Mouse (Mus musculus): ENCODE results near the gene Comt.

Gene Comt

DNA sequence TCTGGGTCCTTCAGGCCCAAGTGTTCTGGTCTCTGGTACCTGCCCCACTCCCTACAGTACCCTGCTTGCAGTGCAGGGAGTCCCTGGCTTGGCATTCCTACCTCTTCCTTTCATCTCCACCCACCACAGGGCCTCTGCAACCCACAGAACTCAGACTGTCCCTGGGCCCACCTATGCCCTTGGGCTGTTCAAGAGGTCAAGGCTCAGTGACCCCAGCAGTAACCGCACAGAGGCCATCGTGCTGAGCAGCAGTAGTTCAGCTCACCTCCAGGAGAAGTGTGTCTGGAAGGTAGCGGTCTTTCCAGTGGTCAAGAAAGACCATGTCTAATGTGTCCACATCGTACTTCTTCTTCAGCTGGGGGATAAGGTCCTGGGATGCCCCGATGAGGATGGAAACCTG, 16.2 kb downstream of the Comt start:
- DNase-seq = no peak

DNA sequence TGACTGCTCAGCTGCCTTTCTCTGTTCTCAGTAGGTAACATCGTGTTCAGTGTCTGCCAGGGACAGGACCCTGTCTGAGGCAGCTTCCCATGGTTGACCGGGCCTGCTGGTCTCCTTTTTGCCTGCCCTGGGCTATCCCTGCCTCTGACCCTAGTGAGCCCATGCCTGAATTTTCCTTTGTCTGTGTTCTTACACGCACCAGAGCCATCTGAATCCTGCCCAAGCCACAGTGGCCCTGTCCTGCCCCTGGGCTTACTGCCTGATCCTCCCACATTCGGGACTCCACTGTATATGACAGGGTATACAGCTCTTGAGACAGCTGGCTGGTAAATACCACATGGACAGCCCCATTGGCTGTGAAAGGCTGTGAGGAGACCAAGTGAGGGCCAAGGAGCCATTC, 16.9 kb downstream of the Comt start:
- no peak for DNase-seq

DNA sequence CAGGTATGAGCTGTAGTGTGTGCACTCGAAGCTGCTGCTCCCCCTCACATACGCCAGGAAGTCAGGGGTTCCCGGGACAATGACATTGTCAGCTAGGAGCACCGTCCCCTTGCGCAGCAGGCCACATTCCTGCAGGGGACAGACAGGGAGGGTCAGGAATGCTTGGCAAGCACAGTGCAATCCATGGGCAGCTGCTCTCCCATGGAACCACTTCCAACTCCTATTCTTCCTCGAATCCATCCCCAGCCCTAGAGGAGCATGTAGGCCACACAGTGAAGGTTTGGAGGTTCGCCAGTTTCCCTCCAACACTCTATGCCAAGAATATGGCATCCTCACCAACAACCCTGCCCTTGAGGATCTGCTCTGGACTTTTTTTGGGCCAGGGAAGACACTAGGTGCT, 18.7 kb downstream of the Comt start:
- no peak for DNase-seq

DNA sequence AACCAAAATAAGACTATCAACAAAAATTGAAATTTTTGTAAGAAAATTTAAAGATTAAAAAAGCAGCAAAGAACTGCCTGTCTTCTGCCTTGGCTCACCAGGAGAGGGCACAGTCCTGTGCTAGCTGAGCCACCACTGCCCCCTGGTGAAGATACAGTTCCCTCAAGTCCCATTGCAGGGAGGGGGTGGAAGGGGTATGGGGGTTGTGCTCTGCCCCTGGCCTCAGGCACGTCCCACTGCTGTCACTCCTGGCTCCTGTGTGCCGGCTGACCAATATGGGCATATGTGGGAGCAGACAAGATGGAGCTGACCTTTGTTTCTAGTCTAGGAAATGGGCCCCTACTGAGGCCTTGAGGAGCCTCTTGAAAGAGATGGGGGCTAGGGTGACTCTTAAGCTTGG, 20.4 kb downstream of the Comt start:
- peak; percentile 50 to 52 for DNase-seq

DNA sequence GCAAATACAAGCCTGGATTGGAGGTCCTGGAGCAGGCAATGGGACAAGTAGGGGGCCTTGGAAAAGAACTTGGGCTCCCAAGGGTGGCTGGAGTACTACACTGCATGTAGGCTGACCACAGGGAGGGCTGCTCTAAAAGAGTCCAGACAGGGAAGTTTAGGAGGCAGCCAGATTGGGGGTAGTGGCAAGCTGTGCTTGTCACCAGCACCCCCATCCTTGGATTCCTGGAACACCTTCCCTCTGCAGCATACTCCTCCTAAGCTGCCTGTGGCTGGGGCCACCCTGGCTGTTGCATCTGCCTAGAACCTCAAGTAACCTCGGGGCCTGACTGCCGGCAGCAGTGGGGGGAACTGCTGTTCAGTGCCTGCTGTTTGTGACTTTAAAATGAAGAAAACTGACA, 20.8 kb downstream of the Comt start:
- DNase-seq = no peak

DNA sequence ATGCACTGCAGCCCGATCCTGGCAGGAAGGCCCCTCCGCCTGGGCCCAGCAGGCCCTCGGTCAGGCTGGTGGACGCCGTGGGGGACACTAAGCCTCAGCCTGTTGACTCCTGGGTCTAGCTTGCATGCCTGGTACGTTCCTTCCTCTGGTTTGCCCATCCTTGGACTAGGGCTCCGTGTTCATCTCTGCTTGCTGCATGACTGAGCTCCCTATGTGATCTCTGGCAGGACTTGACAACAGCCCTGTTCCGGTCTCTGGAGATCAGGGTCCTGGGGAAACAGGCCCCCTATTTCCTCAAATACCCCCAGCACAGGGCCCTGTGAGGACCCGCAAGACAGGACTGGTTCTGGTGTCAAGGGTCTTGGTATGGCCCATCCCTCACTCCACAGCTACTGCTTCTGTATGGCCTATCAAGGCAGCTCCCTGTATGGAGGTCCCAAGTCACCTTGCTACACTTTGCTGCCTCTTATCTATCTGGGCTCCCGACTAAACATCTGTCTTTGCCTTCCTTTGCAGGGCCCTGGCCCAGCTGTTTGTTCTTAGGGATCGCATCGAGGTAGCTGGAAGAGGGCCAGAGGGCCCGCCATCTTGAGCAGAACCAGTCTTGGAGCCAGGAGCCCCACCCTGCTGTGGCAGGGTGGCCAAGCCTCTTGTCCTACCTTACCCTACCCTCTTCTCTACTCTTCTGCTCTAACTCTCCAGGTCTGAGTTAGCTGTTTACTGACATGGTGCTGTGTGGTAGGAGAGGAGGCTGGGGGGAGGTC, 21.4 kb downstream of the Comt start:
- DNase-seq = no peak

DNA sequence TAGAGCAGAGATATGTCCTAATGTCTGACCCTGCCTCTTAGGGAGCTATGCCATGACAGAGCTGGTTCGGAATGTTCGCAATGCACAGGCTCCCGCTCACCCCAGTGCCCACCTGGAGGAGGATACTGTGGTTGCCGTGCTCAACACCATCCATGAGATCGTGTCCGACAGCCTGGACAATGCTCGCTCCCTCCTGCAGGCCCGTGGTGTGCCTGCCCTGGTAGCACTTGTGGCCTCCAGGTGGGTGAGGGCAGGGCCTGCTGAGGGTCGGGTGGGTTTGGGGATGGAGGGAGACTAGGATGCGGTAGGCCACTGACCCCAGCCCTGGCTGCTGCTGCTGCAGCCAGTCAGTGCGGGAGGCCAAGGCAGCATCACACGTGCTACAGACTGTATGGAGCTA, 23.4 kb downstream of the Comt start:
- no peak for DNase-seq

DNA sequence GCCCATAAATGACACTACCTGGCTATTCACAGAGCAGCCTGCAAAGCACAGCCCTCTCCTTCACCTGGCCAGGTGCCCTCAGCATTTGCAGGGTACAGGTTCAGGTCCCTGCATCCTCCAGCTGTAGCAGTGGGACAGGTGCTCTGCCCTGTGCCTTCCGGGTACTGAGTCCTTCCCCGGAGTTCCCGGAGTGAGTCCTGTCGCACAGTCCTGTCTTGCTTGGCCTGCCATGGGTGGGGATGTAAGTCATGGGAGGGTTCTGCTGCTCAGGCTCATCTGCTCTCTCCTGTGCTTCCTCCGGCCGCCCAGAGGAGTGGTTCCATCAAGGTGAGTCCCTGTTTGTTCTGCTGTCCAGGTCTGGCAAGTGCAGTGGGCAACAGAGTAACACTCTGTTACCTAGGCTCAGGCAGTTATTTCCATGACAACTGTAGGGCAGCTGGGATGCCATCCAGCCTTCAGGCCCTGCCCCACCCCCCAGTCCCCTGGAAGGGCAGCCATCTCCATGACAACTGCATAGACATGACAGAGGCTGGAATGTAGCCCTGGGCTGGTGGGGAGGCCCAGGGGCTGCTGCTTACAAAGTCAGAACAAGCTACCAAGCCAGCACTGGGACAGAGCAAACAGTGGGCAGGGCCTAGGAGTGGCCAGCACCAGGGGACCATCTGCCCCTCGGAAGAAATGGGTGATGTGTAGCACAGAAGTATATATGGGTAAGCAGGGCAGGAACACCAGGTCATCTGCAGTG, 26.0 kb downstream of the Comt start:
- no peak for DNase-seq

DNA sequence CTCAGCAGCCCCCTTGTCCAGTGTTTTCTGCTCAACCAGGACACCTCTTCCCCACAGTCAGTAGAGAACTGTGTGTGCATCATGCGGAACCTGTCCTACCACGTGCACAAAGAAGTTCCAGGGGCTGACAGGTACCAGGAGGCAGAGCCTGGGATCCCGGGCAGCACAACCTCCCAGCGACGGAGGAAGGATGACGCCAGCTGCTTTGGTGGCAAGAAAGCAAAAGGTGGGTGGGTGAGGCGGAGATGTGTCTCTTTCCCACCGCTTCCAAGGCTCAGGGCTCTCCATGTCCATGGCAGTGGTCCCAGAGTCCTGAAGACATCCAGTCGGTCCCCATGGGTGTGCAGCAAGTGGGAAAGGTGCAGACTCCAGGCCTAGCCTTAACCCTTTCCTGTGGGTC, 26.6 kb downstream of the Comt start:
- DNase-seq = no peak

DNA sequence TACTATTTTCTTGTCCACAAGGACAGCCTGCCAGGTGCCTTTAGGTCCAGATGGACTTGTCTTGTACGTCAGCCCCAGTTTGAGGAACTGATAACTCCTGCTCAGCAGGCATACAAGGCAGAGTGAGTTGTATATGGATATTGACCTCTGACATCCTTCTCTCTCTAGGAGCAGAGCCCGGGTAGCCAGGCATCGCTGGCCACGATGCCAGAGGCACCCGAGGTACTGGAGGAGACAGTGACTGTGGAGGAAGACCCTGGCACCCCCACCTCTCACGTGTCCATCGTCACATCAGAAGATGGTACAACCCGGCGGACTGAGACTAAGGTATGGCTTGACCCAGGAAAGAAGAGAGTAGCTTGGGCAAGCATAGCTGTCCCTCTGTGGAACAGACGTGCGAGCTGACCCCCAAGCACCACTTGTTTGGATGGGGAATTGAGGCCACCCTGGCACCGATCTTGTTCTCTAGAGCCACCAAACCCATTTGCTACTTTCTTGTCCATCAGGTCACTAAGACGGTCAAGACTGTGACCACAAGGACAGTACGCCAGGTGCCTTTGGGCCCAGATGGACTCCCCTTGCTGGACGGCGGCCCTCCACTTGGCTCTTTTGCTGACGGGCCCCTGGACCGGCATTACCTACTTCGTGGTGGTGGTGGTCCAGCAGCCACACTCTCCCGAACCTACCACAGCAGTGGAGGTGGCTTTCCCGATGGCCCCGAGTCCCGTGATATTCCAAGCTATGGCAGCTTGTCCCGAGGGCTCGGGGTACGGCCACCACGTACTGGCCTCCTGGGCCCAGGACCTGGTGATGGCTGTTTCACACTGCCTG, 29.6 kb downstream of the Comt start:
- DNase-seq = no peak

DNA sequence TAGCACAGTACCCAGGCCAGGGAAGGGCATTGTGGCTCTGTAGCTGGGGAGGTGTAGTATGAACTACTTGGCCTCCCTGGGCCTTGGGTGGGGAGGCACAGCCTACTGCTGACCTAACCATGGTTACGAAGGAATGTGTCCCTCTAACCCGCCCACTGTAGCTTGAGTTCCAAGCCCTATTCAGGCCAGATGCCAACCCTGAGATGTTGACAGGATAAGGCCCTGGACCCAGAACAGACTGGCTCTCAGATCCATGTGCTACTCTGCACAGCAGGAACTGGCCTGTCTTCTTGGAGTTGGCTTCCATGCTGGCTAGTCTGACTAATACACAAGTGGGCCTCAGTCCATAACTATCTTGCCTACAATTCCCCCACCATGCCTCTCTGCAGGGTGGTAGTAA, 30.5 kb downstream of the Comt start:
- no peak for DNase-seq

DNA sequence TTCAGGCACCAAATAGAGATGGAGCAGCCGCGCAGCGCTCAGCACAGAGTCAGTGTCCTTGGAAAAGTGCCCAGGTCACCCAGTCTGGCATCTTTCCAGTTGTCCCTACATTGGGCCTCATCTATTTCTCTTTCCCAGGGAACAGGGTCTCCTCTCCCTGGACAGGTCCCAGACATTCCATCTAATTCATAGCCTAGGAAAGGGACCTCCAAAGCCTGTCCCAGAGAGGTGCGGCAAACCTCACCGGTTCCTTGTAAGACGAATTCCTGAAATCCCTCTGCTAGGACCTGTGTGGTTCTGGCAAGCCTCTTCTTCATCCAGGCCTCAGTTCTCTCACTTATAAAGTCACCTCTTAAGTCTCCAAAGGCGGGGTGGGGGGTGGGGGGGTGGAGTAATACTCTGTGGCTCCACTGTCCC, 31.0 kb downstream of the Comt start:
- DNase-seq = no peak

DNA sequence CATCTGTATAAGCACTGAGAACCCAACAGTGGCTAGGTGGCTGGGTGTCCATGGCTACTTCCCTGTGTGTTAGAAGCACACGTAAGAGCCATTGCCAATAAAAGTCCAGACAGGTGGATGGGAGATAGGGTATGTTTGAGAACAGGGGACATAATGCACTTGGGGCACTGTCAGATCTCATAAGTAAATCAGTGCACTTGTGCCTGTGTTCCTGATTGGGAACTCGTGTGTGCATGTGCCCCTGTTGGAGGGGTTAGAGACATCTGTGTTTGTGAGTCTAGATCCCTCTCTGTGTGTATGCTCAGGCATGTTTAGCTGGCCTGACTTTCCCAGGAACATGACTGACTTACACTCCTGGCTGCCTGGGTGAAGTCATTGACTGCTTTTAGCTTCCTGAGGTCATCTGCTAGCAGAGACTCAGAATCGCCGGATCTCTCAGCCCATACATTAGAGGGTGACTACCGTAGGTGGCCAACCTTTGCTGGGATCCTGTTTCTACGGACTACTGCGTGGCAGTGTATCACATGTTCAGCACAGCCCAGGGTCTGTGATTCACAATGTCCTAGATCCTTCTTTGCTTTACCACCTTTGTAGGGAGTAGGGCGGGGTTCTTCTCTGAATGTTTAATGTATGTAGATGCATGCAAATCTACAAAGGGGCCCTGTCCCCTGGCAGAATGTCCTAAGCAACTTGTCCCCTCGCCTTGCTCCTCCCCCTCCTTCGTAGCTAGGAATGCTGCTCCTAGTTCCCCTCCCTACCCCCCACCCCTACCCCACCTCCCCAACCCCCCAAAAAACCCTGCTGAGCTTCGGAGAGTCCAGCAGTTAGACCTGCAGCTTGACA, 31.7 kb downstream of the Comt start:
- DNase-seq = no peak

DNA sequence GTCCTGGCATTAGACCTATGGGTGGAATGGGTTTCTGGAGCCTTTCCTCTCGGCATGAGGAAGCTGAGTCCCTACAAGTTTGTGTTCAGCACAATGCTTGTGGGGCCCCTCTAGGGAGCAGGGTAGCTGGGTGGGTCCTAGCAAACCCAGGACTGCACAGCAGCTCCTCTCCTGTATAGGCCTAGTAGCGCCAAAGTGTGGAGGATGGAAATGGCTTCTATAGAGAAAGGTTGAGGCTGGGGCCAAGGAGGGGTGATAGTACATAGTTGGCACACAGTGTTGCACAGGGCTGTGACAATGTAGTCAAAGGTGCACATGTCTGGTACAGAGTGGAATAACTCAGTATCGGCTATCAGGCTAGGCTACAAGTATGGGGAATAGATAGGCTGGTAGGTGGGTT, 32.6 kb downstream of the Comt start:
- DNase-seq = no peak

DNA sequence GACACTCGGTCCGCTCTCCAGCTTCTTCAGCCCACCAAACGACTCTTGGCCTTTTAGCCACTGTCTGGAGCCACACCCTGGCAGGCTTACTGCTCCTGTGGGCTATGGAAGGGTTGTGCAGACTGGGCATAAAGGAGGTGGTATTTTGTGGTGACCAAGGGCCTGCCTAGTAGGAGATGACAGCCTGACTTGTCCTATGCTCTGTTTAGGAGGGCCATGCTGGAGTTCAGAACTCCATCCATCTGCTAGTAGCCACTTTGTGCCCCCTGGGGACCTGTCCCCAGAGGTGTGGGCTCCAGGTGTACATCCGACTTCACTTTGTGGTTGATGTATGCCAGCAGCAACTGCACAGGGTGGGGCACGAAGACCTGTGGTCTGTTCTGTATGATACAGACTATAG, 33.1 kb downstream of the Comt start:
- no peak for DNase-seq

DNA sequence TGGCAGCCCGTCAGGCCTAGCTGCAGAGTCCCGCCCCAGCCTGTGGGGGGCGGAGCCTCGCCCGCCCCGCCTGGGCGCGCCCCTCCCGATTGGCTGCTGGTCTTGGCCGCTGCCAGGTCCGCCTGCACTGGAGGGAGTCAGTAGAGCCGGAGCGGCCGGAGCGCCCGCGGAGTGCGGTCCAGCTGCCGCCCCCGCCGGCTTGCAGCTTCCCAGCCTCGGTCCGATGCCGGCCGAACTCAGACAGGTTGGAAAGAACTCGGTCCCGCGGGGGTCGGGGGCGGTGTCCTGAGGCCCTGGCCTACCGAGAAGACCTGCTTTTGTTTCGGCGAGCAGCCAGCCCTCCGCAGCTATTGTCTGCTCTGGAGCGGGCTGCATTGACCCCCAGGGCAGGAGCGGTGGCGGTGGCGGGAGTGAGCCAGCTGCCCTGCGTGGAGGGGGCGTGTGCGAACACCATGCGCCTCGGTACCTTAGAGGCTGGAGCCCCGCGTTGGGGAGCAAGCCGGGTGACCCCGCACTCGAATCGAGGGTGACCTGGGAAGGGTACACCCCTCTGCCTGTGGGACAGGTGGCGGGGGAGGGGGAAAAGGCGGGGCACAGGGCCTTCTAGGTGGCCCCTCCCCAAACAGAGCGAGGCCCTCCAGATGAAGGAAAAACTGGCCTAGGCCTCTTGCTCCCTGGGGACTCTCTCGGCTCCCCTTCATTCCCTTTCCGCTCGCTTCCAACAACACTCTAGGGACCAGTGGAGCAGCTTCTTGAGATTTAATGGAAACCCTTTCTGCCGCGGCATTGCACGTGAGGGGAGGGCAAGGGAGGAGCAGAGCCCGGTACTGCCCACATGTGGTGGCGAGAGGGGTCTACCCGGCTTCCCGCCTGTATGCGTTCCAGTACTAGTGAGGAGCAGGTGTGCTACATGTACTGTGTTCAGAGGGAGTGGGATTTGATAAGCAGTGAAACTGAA, 33.9 kb downstream of the Comt start:
- peak; percentile 85 to 87 for DNase-seq

DNA sequence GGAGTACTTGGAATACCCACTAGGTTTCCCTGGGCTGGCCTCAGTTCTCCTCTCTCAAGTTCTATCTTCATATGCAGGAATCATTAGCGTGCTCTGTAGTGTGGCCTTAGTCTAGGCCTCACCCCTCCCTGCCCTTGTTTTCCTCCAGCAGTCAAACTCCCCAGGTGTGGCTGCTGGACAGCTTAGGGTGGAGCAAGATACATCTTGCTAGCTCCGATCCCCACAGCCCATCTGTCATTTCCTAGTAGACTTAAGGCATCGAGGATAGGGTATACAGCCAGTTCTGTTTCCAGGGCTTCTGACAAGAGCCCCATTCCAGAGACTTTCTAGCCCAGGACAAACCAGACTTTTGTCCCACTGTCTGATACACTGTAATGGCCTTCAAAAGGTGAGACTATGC, 34.9 kb downstream of the Comt start:
- DNase-seq = no peak

DNA sequence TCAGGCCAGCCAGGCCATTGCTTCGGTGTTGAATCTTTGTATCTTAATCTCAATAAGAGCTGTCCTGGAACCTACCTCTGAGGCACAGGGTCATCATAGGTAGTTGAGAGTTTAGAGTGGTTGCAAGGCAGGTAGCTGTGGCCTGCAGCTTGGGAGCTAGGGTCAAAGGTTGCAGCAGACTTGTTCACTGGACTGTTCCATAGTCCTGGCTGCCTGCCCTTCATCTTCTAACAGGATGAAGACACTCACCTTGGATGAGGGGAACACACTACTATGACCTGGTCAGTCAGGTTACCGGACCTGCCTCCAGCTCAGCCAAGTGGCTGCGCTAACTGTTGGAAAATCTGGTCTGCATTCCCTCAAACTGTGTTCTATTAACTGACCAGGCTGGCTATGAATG, 35.5 kb downstream of the Comt start:
- DNase-seq = no peak

DNA sequence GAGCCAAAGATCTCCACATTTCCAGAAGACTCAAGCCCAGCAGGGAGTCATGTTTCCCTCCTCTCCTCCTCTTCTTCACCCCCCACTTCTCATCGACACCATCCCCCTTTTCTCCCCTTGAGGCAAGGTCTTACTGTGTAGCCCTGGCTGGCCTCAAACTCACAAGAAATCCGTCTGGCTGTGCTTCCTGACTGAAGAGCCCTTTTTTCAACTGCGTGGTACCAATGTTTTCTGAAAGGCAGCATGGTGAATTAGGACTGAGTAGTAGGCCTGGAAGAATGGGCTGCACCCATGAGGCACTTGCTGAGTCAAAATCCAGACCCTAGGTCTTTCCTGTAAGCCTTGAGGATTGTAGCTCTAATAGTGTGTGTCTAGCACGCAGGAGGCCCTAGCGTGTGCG, 36.3 kb downstream of the Comt start:
- DNase-seq = no peak

DNA sequence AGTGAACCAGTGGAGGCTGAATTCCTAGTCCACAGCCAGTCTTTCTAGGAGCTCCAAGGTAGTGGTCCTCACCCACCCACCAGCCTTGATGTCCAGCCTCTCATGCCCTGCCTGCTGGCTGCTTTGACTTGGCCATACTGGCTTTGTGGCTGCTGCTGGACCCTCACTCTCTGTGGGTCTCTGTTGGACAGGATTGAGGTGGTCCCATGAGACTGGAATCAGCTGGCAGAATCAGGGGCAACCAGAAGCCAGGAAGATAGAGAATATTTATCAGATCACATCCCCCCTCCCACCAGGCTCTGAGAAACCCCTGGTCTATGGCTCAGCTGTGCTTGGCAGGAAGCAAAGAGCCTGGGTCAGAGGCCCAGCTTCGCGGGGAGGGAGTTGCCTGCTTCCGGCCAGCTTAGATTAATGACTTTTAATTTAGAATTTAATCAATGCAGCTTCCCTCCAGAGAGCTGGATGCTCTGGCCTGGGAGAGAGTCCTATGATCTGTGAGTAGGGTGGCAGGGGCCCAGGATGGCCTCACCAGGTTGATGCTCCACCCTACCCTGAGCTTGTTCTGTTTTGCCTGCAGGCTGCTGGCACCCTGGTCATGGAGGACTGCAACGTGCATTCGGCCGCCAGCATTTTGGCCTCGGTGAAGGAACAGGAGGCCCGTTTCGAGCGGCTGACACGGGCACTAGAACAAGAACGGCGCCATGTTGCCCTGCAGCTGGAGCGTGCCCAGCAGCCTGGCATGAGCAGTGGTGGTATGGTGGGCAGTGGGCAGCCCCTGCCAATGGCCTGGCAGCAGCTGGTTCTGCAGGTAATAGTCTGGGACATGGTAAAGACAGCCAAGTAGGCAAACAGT, 37.8 kb downstream of the Comt start:
- DNase-seq = no peak
